Mouse (Mus musculus): ENCODE results near the gene Mbl2. TPM values are rescaled to one million over a fixed set of nuclear protein-coding genes. Genes with fewer than 3 reads are reported as not detected.
"Not testable (repeated sequence)": the region's sequence is repeated elsewhere in the genome, so short reads cannot be mapped to it uniquely, and the experiment has no call there.

Mbl2 gene
- total RNA-seq (2021) = not detected
- long read RNA-seq, experiment 1 = 0 reads
- long read RNA-seq, experiment 2 = 0 reads

GRCm38 (mm10) chr19:30232691-30233090 is at the start of gene Mbl2:
Gene Mbl2 (plus strand): TSS chr19:30232942.
- no peak for DNase-seq

GRCm38 (mm10) chr19:30185536-30185935 is 47.2 kb upstream of the Mbl2 start:
- DNase-seq = no peak

GRCm38 (mm10) chr19:30187232-30187631 is 45.5 kb upstream of the Mbl2 start:
- no peak for DNase-seq

- DNase-seq = no peak
These were observed 37.7 kb upstream of the Mbl2 start for GRCm38 (mm10) chr19:30194999-30195398.

- DNase-seq = no peak
These were observed 30.6 kb upstream of the Mbl2 start for GRCm38 (mm10) chr19:30202177-30202576.

- peak; percentile 16 for DNase-seq
These were observed 27.5 kb upstream of the Mbl2 start for GRCm38 (mm10) chr19:30205159-30205816.

GRCm38 (mm10) chr19:30205874-30206273 is 26.9 kb upstream of the Mbl2 start:
- DNase-seq = no peak

GRCm38 (mm10) chr19:30206981-30207380 is 25.8 kb upstream of the Mbl2 start:
- no peak for DNase-seq

GRCm38 (mm10) chr19:30209006-30209405 is 23.7 kb upstream of the Mbl2 start:
- DNase-seq = not testable (repeated sequence)

- DNase-seq = no peak
These were observed 18.7 kb upstream of the Mbl2 start for GRCm38 (mm10) chr19:30214026-30214425.

- not testable (repeated sequence) for DNase-seq
These were observed 17.0 kb upstream of the Mbl2 start for GRCm38 (mm10) chr19:30215736-30216135.

GRCm38 (mm10) chr19:30216186-30216585 is 16.6 kb upstream of the Mbl2 start:
- no peak for DNase-seq

GRCm38 (mm10) chr19:30217335-30217734 is 15.4 kb upstream of the Mbl2 start:
- DNase-seq = peak; percentile 60

- not testable (repeated sequence) for DNase-seq
These were observed 10.1 kb upstream of the Mbl2 start for GRCm38 (mm10) chr19:30222593-30222992.

GRCm38 (mm10) chr19:30229477-30229876 is 3.3 kb upstream of the Mbl2 start:
- no peak for DNase-seq

GRCm38 (mm10) chr19:30234416-30234815 is 1.7 kb downstream of the Mbl2 start:
- DNase-seq = no peak

- peak; percentile 14 for DNase-seq
These were observed 14.6 kb downstream of the Mbl2 start for GRCm38 (mm10) chr19:30247359-30247758.

- peak; percentile 41 for DNase-seq
These were observed 16.1 kb downstream of the Mbl2 start for GRCm38 (mm10) chr19:30248822-30249221.

GRCm38 (mm10) chr19:30252253-30252652 is 19.5 kb downstream of the Mbl2 start:
- DNase-seq = no peak

GRCm38 (mm10) chr19:30256339-30256738 is 23.6 kb downstream of the Mbl2 start:
- no peak for DNase-seq

- DNase-seq = no peak
These were observed 48.4 kb downstream of the Mbl2 start for GRCm38 (mm10) chr19:30281125-30281524.

- no peak for DNase-seq
These were observed 55.3 kb downstream of the Mbl2 start for GRCm38 (mm10) chr19:30287899-30288490.

Data from gastrocnemius, postnatal 10 days (tissue).